Mouse (Mus musculus): Measurements from ENCODE around the gene Apol7c.
"Not testable (repeated sequence)": the region's sequence is repeated elsewhere in the genome, so short reads cannot be mapped to it uniquely, and the experiment has no call there.

DNA sequence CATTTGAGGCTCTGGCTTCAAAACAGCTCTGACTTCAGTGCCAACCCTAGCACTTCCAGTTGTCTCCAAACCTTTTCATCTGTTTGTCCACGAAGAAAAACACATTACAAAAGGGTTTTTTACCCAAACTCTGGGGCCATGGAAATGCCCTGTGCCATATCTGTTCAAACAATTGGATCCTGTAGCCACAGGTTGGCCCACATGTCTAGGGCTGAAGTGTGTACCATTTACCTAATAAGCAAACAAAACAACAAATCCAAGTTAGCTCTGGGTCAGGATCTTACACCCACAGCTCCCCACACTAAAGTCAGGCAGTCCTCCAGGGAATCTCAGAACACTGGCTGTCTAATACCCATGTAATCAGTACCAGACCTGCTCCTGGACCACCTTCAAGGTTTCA lies 6.1 kb upstream of the Apol7c start:
- not testable (repeated sequence) for TF ChIP-seq CTCF, POLR2A (IDR thresholded peaks at IDR 0.05; ENCODE audit: extremely low read depth, insufficient read depth, low read length)

Data from cortical plate, adult 2 months (tissue).